Mouse (Mus musculus): ENCODE results near the gene Bmp6. TPM values are rescaled to one million over a fixed set of nuclear protein-coding genes. Genes with fewer than 3 reads are reported as not detected.

Gene Bmp6
- total RNA-seq, 2 experiments from 2014 or later = 19.7 to 23.4 TPM

- DNase-seq = no peak
Measured at GRCm38 (mm10) chr13:38430075-38430474, 85.2 kb downstream of the Bmp6 start.

DNA sequence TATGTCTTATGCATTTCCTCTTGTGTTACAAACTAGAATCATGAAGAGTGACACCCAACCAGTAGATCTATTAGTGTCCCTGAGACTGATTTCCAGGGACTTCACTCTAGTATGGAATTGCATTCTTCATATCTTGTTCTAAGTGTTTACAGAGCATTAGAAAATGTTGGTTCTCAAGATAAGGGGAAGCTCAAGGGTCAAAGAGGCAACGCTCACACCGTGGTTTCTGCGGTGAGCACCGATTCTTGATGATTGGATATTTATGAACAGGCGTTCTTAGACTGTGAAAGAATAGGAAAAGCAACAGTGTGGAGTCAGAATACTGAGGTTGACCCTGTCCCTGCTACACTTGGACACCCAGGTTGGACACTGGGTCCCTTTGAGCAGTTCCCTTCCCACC lies 89.9 kb downstream of the Bmp6 start:
- no peak for DNase-seq

DNA sequence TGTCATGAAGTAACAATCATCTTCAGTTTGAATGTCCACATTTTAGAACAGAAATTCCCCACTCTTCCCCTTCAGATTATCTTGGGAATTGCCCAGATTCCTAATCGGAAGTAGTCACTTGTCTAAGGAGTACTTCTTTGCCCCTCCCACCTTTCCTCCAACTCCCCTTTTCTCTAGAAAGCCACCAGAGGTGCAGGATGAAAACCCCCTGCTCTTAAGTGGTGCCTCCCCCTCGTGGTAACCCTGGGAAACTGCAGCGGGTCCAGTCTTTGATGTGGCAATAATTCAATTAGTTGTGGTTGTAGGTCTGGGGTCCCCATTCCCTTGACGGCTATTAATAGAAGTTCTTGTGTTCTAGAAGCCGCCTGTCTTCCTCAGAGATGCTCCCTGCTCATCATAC lies 93.0 kb downstream of the Bmp6 start:
- peak; percentile 49 to 67 for DNase-seq

- DNase-seq = peak in 1 of 2 experiments; percentile 29
Measured at GRCm38 (mm10) chr13:38440240-38440639, 95.3 kb downstream of the Bmp6 start.

DNA sequence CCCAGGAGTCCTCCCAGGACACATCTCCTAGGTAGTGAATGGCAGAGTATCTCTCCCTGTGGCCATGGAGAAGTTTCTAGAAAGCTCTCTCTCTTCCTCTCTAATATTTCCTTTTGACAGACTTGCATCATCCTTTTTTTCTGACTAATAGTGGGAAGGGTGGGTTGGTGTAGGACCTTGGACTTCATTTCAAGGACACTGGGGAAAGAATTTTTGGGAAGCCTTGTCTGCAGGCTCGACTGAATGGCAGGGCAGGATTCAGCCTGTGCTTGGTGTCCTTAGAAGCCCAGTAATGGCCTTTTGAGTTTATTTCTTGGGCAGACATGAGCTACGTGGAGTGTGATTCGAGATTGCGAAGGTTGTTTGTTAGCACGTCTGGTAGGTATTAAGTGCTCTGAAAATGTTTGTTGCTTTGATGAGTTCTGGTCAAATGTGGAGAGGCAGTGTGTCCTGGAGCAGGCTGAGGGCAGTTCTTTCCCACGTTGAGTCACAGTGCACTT lies 103.7 kb downstream of the Bmp6 start:
- DNase-seq = no peak

DNA sequence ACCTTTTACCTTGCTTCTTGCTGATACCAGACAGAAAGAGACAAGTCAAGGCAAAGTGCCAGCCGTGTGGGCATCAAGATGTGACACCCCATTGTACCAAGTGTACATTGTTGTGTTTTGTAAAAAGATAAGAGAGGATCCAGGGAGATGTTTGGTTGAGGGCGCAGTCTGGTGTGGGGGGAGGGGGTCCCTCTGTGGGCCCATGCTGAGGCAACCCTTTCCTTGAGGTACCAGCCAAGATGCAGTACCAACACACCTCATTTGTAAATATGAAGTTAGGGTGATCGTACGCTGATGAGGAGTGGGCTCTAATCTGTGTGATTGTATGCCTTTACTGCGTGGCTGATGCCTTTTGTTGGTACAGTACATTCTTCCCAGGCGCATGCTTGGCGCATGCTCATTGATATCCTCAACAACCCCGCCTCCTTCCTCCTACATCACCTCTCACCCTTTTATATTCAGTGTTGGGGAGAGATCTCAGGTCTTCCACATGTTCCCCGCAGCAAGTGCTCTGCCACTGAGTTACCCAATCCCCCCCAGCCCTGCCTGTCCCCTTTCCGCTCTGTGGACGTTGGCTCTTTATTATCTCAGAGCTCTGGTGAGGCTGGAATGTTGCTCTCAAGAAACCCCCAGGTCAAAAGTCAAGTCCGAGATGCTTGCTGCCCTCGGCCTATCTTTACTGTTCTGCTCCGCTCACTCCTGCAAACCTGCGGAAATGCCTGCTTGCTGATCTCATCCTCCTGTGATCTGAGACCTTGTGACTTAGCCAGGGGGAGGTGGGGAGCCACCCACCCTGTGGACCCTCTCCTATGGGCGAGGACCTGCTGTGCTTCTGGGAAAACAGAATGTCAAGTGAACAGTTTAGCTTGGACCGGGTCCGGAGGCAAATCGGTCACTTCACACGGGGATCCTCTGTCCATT lies 105.4 kb downstream of the Bmp6 start:
- peak; percentile 29 to 32 for DNase-seq

DNA sequence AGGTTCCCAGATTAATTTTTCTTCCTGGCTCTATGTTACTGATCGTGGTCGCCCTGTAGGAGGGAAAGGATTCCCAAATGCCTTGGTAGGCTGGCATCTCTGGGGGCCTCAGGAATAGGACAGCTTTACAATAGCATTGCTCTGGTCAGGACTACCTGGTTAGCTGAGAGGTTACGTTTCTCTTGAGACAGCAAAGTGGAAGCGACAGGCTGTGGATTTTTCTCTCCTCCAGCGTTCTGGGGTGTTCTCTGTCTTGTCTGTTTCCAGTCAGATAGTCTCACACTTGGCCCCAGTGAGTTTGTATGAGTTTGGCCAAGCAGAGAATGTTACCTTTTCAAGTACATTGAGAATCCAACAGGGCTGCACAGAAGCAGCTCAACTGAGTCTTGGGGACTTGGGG lies 106.5 kb downstream of the Bmp6 start:
- no peak for DNase-seq

GRCm38 (mm10) chr13:38463410-38463809 lies 118.5 kb downstream of the Bmp6 start:
- no peak for DNase-seq

GRCm38 (mm10) chr13:38470882-38471281 lies 126.0 kb downstream of the Bmp6 start:
- no peak for DNase-seq

DNA sequence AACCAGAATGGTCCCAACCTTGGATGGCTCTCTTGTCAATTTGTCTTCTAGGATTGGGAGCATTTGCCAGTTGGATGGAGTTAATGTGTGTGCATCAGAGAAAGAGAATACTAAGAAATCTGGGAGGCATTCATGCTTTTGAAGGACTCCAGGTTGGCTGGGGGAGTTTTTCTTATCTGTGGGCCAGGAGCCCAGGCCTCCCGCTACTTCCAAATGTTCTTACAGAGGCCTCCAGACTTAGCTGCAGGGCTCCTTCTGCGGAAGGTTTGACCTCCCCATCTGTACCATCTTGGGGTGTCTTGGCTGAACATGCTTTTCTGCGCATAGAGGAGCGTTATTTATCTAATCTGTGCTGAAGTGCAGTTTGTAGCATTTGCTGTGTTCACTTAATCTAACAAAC lies 127.7 kb downstream of the Bmp6 start:
- no peak for DNase-seq

- no peak for DNase-seq
Measured at GRCm38 (mm10) chr13:38473497-38473896, 128.6 kb downstream of the Bmp6 start.

DNA sequence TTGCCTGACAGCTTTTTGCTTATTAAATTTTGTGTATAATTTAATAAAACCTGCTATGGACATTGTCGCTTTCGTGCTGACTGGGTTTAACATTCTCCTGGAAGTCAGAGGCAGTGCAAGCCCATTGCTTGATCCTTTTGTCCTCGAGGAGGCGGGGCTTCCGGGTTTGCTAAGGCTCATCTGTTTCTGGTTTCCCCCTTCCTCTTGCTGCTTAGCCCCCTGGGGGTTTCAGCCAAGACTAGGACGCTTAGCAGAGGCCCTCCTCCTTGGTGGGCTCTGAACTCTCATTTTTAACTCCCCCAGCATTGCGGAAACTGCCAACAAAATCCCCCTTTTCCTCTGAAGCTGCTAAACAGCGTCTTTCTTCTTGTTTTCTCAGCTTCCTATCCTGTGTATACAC lies 132.0 kb downstream of the Bmp6 start:
- DNase-seq = no peak

GRCm38 (mm10) chr13:38481021-38481420 lies 136.1 kb downstream of the Bmp6 start:
- peak in 1 of 2 experiments; percentile 17 for DNase-seq

GRCm38 (mm10) chr13:38484701-38485100 lies 139.8 kb downstream of the Bmp6 start:
- no peak for DNase-seq

DNA sequence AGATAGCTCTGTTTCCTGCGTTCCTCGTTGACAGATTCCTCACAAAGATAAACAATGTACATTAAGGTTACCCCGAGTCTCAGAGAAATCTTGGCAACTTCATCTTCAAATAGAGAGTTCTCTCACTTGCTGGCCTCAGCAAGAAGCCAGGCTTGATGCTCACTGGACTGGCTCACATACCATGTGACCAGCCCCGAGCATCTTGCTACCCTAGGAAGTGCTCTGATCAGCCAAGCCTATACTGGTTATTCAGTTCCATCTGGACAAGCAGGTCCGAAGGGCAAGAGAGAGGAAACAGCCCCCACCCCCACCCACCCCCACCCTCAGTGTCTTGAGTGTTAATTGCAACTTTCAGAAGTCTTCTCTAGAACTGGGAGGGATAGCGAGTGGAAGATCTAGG lies 141.9 kb downstream of the Bmp6 start:
- no peak for DNase-seq

DNA sequence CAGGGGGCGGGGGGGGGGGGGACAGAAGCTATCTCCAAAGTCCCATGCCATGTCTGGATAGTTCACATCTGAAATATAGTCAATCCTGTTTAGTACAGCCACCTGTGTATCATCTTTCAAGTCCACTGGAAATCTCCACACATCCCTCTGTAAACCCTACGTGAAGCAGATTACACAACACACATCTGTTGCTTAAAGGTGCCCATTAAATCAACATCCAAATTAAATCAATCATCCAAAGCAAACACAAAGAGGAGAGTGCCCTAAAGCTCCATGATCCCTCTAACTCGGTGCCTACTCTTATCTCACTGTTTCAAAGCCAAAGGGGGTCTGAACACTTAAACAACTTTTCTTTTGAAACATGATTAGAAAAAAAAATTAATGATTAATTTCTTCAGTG lies 151.8 kb downstream of the Bmp6 start:
- DNase-seq = no peak

- no peak for DNase-seq
Measured at GRCm38 (mm10) chr13:38501314-38501713, 156.4 kb downstream of the Bmp6 start.

DNA sequence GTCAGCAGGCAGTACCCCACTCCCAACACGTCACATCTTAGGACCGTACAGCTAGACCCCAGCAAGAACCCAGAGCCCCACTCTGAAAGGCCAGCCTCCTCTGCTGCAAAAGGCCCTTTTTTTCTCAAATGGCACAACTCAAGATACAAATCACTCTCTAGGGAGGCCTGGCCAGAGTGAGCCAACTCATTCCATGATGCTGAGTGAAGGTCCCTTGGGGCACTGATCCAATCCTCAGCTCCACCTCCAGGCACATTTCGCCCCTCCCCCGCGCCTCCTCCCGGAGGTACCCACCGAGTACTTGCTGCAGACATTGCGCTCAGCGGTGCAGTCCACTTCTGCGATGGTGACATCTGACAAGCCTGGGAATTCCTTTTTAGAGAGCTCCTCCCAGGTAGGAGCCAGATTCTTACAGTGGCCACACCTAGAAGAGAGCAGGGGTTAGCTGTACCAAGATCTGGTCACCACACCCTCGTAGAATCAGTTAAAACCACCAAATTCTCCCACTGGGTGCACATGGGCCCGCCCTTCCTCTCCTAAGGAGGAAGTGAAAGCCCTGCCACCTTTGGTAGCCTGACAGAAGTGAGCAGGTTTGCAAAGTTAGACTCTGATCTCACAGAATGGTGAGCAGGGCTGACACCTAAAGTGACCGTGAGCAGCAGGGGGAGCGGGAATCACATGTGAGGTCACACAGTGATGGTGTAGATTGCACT lies 158.4 kb downstream of the Bmp6 start:
- peak in 1 of 2 experiments; percentile 47 for DNase-seq

GRCm38 (mm10) chr13:38506320-38506719 lies 161.4 kb downstream of the Bmp6 start:
- DNase-seq = peak; percentile 37 to 69

DNA sequence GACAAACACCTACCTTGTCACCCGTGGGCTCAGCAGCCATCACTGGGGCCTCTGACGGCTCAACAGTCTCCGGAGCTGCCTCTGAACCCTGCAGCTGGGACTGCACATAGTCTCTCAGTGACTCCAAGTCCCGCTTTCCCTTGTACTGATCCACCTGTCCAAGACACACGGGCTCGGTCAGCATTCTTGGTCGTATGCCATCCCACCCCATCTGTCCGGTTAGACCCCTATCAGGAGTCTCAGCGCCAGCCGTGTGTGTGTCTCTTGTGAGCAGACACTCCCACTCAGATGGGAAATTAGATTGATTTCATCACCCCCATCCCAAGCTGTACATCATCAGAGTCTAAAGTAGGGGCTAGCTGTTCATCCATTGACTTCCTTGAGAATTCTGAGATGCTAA lies 162.0 kb downstream of the Bmp6 start:
- no peak for DNase-seq

GRCm38 (mm10) chr13:38509681-38510341 lies 164.9 kb downstream of the Bmp6 start:
- DNase-seq = peak; percentile 42 to 69

- peak; percentile 32 to 38 for DNase-seq
Measured at GRCm38 (mm10) chr13:38511979-38512378, 167.1 kb downstream of the Bmp6 start.

- DNase-seq = no peak
Measured at GRCm38 (mm10) chr13:38513921-38514320, 169.0 kb downstream of the Bmp6 start.
